Mouse (Mus musculus) midbrain, embryonic 10.5 days (tissue): ENCODE data around the gene Lmf1. TPM values are rescaled to one million over a fixed set of nuclear protein-coding genes. Genes with fewer than 3 reads are reported as not detected.

Experiments used
- DNase-seq: peaks from one replicate; pipeline ENCODE4 v3.0.0-alpha.2; 2017; ENCODE audit warnings: low spot score
- H3K27ac ChIP-seq: fragments of 300-500 bp; sonication (generic); replicated peaks from 2 replicates; pipeline ENCODE4 v1.5.1; 2016; ENCODE audit warnings: mild to moderate bottlenecking
- H3K27me3 ChIP-seq: fragments of 300-500 bp; sonication (generic); 2 replicates; pipeline ENCODE4 v1.6.1; 2016; ENCODE audit warnings: low read depth, mild to moderate bottlenecking; ENCODE audit not compliant: poor library complexity, severe bottlenecking
- H3K36me3 ChIP-seq: fragments of 300-500 bp; sonication (generic); 2 replicates; pipeline ENCODE4 v1.6.1; 2016; ENCODE audit warnings: mild to moderate bottlenecking, moderate library complexity
- H3K4me1 ChIP-seq: fragments of 300-500 bp; sonication (generic); 2 replicates; pipeline ENCODE4 v1.6.1; 2016
- H3K4me3 ChIP-seq: fragments of 300-500 bp; sonication (generic); 2 replicates; pipeline ENCODE4 v1.5.1; 2016; ENCODE audit warnings: mild to moderate bottlenecking, moderate library complexity
- H3K9me3 ChIP-seq: fragments of 300-500 bp; sonication (generic); replicated peaks from 2 replicates; pipeline ENCODE4 v1.6.1; 2016; ENCODE audit warnings: mild to moderate bottlenecking
- WGBS: fragments of 180-500 bp; shearing (Covaris S2); methylation state at CpG from one replicate; pipeline ENCODE4 v1.1.7; 2016; 5-methylcytosine and 5-hydroxymethylcytosine counted together
- polyA plus RNA-seq: library from polyadenylated mRNA; unstranded; fragments of >200 nt; fragmentation: Nextera tagmentation; extraction: Ambion mirVana; gene quantifications from 2 replicates; pipeline ENCODE4 v1.2.1, GENCODE M21; 2016

The Lmf1 gene
- polyA plus RNA-seq, 1 experiment from 2014 or later, result 22.6 TPM

DNA sequence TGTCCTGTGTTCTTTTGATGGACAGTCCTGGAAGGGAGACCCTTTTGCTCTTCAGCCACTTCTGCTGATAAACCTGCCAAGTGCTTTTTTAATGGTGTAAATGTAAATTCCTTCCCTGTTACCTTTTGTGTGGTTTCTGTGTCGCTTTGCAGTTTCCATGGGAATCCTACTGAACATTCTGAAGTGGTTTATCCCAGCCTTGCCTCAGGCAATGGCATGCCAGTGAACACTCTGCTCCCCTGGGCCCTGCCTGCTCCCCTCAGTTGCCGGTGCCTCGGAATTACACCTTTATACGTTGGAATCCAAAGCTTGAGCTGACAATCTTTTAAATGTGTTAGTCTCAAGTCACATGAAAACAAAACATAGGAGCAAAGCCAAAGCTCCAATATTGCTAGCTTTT lies 62.1 kb downstream of the Lmf1 start:
- Histone ChIP-seq H3K4me1 (peaks cover 30% of the 10 kb centered on the region), H3K27ac (no peak overlapping the region), H3K4me3 (no peak overlapping the region), H3K9me3 (no peaks in the 10 kb centered on the region), H3K36me3 (0 out of 2 replicates have a peak, but pooled peaks cover 10% of the 10 kb centered on the region), H3K27me3 (no peaks in the 10 kb centered on the region)
- 80% methylated on average over 4 of the region's 4 CpGs for WGBS
- no peak for DNase-seq

DNA sequence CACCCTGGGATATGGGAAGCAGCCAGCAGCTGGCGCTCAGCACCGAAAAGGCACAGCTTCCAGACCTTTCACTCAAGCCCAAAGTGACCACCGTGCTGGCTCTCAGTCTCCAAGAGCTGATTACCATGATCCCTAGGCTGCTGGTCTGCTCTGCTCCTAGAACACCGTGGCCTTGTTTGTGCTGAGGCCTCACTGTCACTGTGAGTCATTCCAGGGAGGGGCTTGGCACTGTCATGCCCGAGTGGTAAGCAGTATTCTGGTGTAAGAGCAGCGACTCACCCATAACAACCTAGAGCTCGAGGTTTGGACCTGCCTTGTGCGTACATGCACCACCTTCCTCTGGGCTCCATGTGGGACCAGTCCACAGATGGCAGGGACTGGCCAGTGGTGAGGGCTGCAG lies 63.1 kb downstream of the Lmf1 start:
- H3K27me3 ChIP-seq, result no peaks in the 10 kb centered on the region
- no peak for DNase-seq
- no peaks in the 10 kb centered on the region for H3K9me3 ChIP-seq
- H3K36me3 ChIP-seq, result peaks cover 15% of the 10 kb centered on the region
- WGBS, result 81% methylated on average over 8 of the region's 8 CpGs
- 0 out of 2 replicates have a peak overlapping the region, but pooled peaks have one; percentile 25 for H3K27ac ChIP-seq
- no peak overlapping the region for H3K4me3 ChIP-seq
- H3K4me1 ChIP-seq, result peaks cover 30% of the 10 kb centered on the region

DNA sequence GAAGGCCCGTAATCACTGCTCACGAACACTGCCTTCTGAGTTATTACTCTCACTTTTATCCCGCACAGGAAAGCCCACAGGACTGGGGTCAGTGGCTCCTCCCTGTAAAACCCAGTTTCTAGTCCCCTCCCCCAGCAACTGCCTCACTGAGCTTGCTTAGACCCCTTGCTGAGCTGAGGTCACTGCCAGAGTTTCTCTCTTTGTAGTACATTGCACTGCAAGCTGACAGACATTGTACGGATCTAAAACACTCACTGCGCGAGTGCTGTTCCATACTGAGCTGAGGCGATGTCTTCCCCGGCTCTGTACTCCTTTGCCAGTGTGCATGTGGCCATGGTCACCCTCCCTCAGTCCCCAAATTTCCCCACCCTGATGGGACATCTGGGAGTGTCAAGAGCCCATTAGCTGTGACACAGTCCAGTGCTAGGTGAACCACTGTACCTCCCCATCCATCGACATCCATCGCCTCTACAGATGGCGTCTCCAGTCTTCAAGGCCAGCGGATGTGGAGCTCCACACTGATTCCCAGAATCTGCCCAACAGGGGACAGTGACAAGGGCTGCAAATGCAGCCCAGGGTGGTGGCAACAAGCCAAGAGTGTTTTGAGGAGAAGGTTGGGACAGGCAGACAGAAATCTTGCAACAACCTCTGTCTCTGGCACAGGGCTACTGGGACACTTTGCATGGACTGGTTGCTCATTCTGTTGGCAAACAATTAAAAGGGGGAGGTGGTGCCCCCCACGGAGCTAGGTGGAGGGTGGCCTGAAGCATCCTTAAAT lies 64.8 kb downstream of the Lmf1 start:
- no peaks in the 10 kb centered on the region for H3K9me3 ChIP-seq
- DNase-seq, result no peak
- WGBS, result 70% methylated on average over 13 of the region's 13 CpGs
- H3K27ac ChIP-seq, result peak overlapping the region; percentile 70
- H3K4me1 ChIP-seq, result peaks cover 39% of the 10 kb centered on the region
- H3K27me3 ChIP-seq, result no peaks in the 10 kb centered on the region
- H3K36me3 ChIP-seq, result peaks cover 20% of the 10 kb centered on the region
- no peak overlapping the region for H3K4me3 ChIP-seq

DNA sequence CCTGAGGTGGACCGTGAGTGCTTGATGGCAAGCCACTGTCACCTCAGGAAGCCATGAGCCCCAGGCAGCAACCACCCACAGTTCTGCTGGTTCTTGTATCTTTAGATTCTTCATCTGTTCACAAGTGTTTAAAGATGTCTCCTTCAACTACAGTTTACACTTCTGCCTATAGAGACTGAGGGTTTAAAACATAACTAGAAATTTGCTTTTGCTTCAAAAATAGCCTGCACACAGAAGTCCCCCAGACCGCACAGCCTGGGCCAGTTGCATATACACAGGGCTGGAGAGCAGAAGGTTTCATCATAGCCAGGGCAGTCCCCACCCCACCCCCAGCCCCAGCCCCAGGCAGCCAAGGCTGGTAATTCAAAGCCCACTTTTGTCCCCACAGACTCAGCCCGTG lies 65.9 kb downstream of the Lmf1 start:
- no peaks in the 10 kb centered on the region for H3K9me3 ChIP-seq
- no peak overlapping the region for H3K4me3 ChIP-seq
- no peak for DNase-seq
- H3K4me1 ChIP-seq, result peaks cover 40% of the 10 kb centered on the region
- H3K27me3 ChIP-seq, result no peaks in the 10 kb centered on the region
- 98% methylated on average over 3 of the region's 3 CpGs for whole genome bisulfite sequencing
- H3K27ac ChIP-seq, result 0 out of 2 replicates have a peak overlapping the region, but pooled peaks have one; percentile 23
- peaks cover 31% of the 10 kb centered on the region for H3K36me3 ChIP-seq

DNA sequence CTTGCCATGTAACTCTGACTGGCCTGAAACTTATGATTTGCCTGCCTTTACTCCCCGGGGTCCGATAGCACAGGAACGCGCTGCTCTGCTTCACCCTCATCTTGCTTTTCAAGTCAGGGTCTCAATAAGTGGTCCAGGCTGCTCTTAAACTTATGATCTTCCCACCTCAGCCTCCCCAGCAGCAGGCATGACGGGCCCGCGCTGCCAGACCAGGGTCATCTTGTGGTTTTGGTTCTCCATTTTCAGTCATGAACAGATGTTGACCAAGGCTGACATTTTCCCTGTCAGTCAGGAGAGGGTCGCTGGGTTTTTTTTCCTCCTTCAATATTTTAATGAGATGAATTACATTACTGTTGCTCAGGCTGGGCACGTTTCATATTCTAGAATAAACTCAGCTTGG lies 66.8 kb downstream of the Lmf1 start:
- peaks cover 40% of the 10 kb centered on the region for H3K4me1 ChIP-seq
- no peak overlapping the region for H3K4me3 ChIP-seq
- peaks cover 40% of the 10 kb centered on the region for H3K36me3 ChIP-seq
- no peak overlapping the region for H3K27ac ChIP-seq
- no peaks in the 10 kb centered on the region for H3K9me3 ChIP-seq
- WGBS, result 89% methylated on average over 9 of the region's 9 CpGs
- no peaks in the 10 kb centered on the region for H3K27me3 ChIP-seq
- DNase-seq, result no peak

DNA sequence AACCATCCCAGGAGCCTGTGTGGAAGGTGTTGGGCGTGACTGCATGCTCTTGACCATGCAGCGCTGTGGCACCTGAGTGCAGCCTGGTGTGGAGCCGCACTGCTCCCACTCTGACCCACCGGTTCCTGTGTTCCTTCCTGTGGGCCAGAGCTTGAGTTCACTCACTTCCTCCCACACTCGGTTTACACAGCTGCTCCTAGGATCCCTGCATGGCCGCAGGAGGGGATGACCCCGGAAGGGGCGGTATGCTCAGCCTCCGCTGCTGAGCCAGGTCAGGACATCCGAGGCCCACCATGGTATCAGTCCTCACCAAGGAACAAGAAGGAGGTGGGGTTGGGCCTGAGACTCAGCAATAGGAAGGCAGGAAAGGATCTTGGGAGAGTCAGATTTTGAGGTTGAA lies 69.0 kb downstream of the Lmf1 start:
- H3K4me3 ChIP-seq, result no peak overlapping the region
- no peaks in the 10 kb centered on the region for H3K9me3 ChIP-seq
- H3K27me3 ChIP-seq, result no peaks in the 10 kb centered on the region
- peaks cover 26% of the 10 kb centered on the region for H3K4me1 ChIP-seq
- WGBS, result 90% methylated on average over 10 of the region's 10 CpGs
- H3K27ac ChIP-seq, result peak overlapping the region; percentile 30; the same call in 1 of the 2 replicates
- H3K36me3 ChIP-seq, result peaks cover 42% of the 10 kb centered on the region
- DNase-seq, result no peak

DNA sequence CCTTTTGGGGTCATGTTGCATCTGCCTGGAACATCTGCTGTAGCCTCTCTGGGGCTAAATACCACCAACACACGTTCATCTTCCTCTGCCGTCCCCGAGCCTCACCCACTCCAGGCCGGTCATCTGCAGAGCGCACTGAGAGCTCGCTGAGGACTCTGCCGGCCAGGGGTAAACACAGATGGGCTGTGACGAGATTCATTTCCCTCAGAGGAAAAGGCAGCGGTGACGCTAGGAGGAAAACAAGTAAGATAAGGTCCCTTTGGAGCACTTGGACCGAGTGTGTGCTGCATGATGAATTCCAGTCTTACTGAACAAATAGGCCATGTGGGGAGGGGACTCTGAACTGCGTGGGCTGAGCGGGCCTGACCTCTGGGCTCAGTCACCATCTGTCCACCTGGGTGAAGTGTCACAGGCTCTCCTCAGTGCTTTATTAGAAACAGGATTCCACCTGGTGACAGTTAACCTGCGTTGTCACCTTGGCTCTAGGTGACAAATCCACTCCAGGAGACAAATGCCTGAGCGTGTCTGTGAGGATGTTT lies 69.9 kb downstream of the Lmf1 start:
- 77% methylated on average over 15 of the region's 15 CpGs for WGBS
- no peaks in the 10 kb centered on the region for H3K27me3 ChIP-seq
- no peak overlapping the region for H3K27ac ChIP-seq
- H3K4me1 ChIP-seq, result peaks cover 18% of the 10 kb centered on the region
- no peak overlapping the region for H3K4me3 ChIP-seq
- H3K9me3 ChIP-seq, result no peaks in the 10 kb centered on the region
- H3K36me3 ChIP-seq, result peaks cover 42% of the 10 kb centered on the region
- no peak for DNase-seq

DNA sequence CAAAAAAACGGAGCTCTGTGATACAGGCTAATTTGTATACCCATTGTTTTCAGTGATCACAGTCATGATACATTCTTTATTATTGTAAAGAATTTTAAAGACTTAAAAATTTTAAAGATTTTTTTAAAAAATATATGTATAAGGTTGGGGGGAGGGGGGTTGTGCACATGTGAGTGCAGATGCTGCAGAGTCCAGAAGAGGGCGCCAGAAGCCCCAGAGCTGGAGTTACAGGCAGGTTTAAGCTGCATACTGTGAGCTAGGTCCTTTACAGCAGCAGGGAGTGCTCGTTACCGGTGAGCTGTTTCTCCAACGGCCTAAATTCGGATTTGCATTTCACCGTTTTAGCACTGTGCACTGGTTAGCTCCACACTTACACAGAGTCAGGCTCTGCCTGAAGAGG lies 71.8 kb downstream of the Lmf1 start:
- no peak for DNase-seq
- H3K27me3 ChIP-seq, result no peaks in the 10 kb centered on the region
- peaks cover 57% of the 10 kb centered on the region for H3K36me3 ChIP-seq
- WGBS, result 87% methylated on average over 7 of the region's 7 CpGs
- peaks cover 10% of the 10 kb centered on the region; the same call in 1 of the 2 replicates for H3K4me1 ChIP-seq
- H3K4me3 ChIP-seq, result no peak overlapping the region
- no peaks in the 10 kb centered on the region for H3K9me3 ChIP-seq
- no peak overlapping the region for H3K27ac ChIP-seq

DNA sequence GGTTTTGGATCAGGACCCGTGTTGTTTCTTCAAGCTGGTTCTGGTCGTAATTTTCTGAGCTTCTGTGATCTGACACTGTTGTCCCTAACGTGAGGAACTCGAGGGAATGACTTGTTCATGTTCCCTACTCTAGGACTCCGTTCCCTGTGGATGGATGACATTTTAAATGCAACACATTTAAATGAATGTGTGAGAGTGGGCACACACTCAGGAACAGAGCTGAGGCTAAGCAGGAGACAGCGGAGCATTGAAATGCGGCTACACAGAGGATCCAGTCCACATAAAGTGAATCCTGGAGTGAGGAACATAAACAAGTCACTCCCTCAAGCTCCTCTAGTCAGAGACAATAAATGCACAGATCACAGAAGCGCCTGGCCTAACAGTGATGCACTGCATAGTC lies 73.4 kb downstream of the Lmf1 start:
- Histone ChIP-seq H3K27ac (no peak overlapping the region), H3K27me3 (no peaks in the 10 kb centered on the region), H3K9me3 (no peaks in the 10 kb centered on the region), H3K4me1 (peaks cover 20% of the 10 kb centered on the region), H3K4me3 (no peak overlapping the region), H3K36me3 (peaks cover 64% of the 10 kb centered on the region)
- WGBS, result 92% methylated on average over 8 of the region's 8 CpGs
- DNase-seq, result no peak

DNA sequence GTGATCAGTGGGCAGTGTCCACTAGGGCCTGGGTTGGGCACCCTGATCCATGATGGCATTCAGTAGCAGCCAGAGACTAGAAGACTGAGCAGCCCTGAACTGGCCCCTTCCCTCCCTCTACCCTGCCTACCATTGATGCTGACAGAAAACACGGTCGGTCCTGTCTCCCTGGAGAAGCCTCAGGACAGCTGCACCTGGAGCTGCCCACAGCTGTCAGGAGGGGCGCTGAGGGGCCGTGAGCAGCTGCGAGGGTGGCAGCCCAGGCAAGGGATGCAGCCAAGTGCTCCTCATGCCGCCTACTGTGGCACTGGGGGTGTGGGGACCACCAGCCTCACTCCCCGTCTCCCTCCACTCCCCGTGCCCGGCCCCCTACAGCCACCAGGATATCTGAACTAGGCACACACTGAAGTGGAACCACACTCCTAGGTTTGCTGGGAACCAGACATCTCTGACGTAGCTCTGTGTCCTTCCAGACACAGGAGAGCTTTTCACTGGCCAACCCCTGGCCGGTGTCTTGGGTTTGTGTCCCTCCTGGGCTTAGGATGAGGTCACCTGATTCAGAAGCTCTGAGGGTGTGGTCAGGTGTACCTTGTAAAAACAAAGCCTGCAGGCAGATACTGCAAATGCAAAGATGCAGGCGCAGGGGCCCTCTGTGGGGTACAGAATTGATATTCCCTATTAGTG lies 77.4 kb downstream of the Lmf1 start:
- Histone ChIP-seq H3K4me3 (no peak overlapping the region), H3K9me3 (no peaks in the 10 kb centered on the region), H3K4me1 (peaks cover 11% of the 10 kb centered on the region), H3K27me3 (no peaks in the 10 kb centered on the region), H3K36me3 (peaks cover 40% of the 10 kb centered on the region), H3K27ac (peak overlapping the region; percentile 19; the same call in 1 of the 2 replicates)
- DNase-seq, result no peak
- WGBS, result 79% methylated on average over 12 of the region's 12 CpGs

DNA sequence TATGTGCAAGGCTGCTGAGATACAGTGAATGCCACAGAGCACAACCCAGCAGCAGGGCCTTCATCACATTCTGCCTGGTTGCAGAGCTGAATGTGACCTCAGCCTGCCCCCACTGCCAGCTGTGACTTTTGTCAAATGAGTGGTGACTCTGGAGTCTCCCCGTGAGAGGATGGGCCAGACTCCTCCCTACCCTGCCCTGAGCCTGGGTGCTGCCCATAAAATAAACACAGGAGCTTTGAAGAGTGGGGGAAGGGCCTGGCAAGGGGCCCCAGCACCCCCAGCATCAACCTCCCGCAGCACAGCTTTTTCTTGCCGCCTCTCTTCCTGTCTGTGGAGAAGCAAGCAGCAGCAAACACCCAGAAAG lies 77.9 kb downstream of the Lmf1 start:
- Histone ChIP-seq H3K4me1 (peaks cover 11% of the 10 kb centered on the region), H3K4me3 (no peak overlapping the region), H3K36me3 (peaks cover 40% of the 10 kb centered on the region), H3K27me3 (no peaks in the 10 kb centered on the region), H3K27ac (peak overlapping the region; percentile 2; the same call in 1 of the 2 replicates), H3K9me3 (no peaks in the 10 kb centered on the region)
- WGBS, result 64% methylated on average over 3 of the region's 3 CpGs
- DNase-seq, result no peak

DNA sequence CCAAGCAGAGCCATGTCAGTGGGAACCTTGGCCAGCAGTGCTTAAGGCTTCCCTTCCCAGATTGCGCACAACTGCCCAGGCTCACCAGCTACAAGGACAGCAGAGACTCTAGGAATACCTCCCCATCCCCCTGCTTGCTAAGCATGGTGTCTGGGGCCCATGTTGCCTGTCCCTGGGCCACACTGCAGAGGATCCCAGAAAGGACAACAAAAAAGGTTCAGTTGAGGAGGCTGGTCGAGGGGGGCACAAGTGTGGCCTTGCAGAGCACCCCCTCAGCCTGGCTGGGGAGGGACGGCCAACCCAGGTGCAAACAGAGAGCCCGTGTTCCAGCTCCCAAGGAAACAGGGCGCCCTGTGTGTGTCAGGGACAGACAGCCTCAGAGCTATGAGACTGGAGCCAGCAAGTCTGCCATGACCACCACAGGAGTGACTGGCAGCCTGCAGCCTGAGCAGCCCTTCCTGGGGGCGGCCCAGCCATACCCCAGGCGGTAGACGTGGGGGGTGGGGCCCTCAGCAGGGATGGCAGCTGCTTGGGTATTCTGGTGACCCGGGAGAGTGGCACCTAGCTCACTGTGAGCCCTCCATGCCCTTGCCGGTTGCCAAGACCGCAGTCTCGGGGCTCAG lies 84.4 kb downstream of the Lmf1 start:
- no peak for DNase-seq
- 70% methylated on average over 12 of the region's 12 CpGs for WGBS
- Histone ChIP-seq H3K9me3 (no peaks in the 10 kb centered on the region), H3K27me3 (no peaks in the 10 kb centered on the region), H3K36me3 (0 out of 2 replicates have a peak, but pooled peaks cover 3% of the 10 kb centered on the region), H3K27ac (peak overlapping the region; percentile 63; the same call in 1 of the 2 replicates), H3K4me1 (peaks cover 24% of the 10 kb centered on the region), H3K4me3 (no peak overlapping the region)
